Mouse (Mus musculus) erythroid progenitor cell, adult 5-6 weeks (primary cell): ENCODE measurements around the gene Spg7. TPM values are rescaled to one million over a fixed set of nuclear protein-coding genes. Genes with fewer than 3 reads are reported as not detected.
"Not testable (repeated sequence)": the region's sequence is repeated elsewhere in the genome, so short reads cannot be mapped to it uniquely, and the experiment has no call there.

ENCODE experiments used
- ATAC-seq: replicated peaks from 2 replicates; pipeline ENCODE4 v1.8.0; 2016; ENCODE audit warnings: moderate number of reproducible peaks, mild to moderate bottlenecking, moderate TSS enrichment, inconsistent platforms; ENCODE audit not compliant: poor library complexity, low FRiP score, severe bottlenecking
- total RNA-seq, 2 experiments: library from RNA; stranded (forward) in 1 of 2; stranded (reverse) in 1 of 2; fragments of 150-400 nt in 1 of 2; fragments of 186-747, 209-891 nt in 1 of 2; gene quantifications; 2 replicates each; pipeline versions ENCODE4 v1.2.3 to v1.2.4; 2015 to 2017; ENCODE audit warnings: low replicate concordance in 2 of 2

Gene Spg7
- total RNA-seq, 2 experiments from 2014 or later: 50.3 to 71.7 TPM

GRCm38 (mm10) chr8:123040110-123040650 is 22.6 kb upstream of the Spg7 start:
- no peak for ATAC-seq

DNA sequence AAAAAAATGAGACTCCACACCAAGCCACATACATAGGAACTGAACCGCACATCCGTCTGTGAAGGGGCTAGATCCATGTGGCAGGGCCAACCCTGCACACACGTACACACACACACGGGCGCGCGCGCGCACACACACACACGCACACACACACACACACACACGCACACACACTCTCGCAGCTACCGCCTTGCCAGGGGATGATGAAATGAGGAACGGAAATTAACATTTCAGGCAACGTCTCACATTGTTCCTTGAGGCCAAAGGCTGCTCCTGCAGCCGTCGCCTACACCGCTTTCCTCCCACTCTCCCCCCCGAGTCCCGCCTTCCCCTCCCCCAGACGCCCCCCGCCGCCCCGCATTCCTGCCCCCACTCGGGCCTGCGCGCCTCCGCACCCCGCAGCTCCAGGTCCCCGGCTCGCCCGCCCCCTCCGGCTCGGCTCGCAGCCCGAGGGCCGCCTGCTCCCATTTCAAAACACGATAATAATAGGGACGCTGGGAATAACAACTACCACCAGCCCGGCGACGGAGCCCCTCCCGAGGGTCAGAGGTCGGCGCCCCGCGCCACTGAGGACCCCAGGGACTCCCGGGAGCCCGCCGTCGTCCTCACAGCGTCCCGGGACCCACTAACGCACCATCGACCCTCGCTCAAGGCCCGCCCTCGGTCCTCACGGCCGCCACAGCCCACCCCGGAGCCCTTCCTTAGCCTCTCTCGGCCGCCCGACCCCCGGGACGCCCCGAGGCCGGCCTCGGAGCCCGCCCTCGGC is 21.6 kb upstream of the Spg7 start:
- no peak for ATAC-seq

DNA sequence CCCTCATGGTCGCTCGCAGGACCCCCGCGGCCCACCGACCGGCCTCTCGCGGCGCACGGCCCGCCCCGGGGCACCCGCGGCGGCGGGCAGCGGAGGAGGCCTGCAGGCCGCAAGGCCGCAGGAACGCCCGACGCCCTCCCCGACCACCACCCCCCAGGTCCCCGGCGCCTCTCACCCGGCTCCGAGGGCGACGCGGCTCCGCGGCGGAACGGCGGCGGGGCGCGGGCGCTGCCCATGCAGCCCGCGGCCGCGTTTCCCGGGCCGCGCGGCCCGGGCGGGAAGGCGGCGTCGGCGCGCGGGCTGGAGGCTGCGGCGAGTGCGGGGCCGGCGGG is 21.0 kb upstream of the Spg7 start:
- no peak for ATAC-seq

GRCm38 (mm10) chr8:123042158-123042973 is 20.4 kb upstream of the Spg7 start, which contains the start of gene Ankrd11:
Gene Ankrd11, minus strand, starts transcription at chr8:123042277.
- peak; percentile 93 for ATAC-seq

- no peak for ATAC-seq
Observed at GRCm38 (mm10) chr8:123042974-123043625, 19.6 kb upstream of the Spg7 start.

DNA sequence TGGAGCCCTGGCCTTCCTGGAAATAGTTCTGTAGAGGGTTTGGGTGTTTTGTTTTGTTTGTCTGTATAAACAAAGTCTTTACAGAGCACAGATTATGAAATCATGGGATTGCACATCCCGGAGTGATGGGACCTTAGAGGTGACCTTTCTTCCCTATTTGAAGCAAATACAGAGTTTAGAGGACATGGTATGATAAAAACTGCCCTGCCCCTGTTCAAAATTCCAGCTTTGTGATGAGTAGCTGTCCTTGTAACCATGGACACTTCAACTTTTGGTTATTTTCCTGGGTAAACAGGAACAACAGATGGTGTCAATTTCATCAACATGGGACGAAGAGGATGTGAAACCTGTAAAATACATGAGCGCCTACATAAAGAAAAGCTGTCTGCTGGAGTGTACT is 18.8 kb upstream of the Spg7 start:
- ATAC-seq: no peak

GRCm38 (mm10) chr8:123044743-123045425 is 17.9 kb upstream of the Spg7 start:
- not testable (repeated sequence) for ATAC-seq

DNA sequence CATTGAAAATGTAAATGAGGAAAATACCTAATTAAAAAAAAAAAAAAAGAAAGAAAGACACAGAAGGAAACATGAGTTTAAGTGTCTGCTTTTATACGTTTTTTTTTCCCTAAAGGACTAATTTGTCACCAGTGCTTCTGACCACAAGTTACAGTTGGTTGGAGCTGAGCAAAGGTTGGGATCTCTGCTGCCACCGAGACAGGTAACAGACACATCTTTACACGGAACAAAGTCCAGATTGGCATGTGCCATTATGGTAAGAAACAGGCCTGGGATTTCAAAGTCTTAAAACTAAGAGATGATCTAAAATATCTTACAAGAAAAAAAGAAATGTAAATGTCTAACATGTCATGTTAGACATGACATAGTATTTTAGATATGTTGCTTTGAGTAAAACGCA is 16.0 kb upstream of the Spg7 start:
- ATAC-seq: no peak

GRCm38 (mm10) chr8:123047827-123048226 is 14.9 kb upstream of the Spg7 start:
- ATAC-seq: no peak

- no peak for ATAC-seq
Observed at GRCm38 (mm10) chr8:123048402-123048801, 14.3 kb upstream of the Spg7 start.

GRCm38 (mm10) chr8:123051458-123051857 is 11.3 kb upstream of the Spg7 start:
- no peak for ATAC-seq

- no peak for ATAC-seq
Observed at GRCm38 (mm10) chr8:123064072-123064471, 1.3 kb downstream of the Spg7 start.

GRCm38 (mm10) chr8:123064809-123065213 is 2.1 kb downstream of the Spg7 start:
- ATAC-seq: peak; percentile 53

- ATAC-seq: peak; percentile 91
Observed at GRCm38 (mm10) chr8:123065214-123066100, 2.7 kb downstream of the Spg7 start.

GRCm38 (mm10) chr8:123066101-123066683 is 3.5 kb downstream of the Spg7 start:
- ATAC-seq: peak; percentile 47

DNA sequence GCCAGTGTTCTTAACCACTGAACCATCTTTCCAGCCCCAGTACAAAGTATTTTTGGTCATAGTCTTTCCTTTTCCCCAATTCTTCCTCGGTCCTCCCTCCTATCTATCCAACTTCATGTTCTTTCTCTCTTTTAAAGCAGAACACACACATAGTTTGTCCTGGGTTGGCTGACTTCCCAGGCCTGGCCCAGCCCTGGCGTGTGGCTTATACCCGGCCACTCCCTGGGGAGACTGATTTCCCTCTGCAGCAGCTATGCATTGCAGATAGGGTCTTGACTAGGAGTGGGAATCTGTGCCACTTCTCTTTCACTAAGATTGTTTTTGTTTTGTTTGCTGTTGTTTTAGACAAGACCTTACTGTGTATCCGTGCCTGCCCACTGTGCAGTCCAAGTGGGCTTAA is 8.4 kb downstream of the Spg7 start:
- no peak for ATAC-seq

DNA sequence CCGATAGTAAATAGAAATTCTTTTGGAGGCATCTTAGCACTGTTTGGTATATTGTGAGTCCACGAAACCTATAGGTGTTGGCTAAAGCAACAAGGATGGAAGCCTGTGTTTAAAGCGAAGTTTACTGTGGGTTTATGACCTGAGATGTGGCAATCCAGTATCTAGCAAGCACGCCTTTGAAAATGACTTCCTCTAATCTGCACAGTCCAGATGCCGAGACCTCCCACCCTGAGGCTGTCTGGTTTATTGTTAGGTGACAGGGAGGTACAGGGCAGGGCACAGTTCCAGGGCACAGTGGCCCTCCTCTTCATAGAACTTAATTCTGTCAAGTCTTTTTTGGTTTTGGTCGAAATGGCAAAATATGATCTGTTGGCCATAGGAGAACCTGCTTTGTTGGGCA is 14.5 kb downstream of the Spg7 start:
- ATAC-seq: no peak

- ATAC-seq: no peak
Observed at GRCm38 (mm10) chr8:123082993-123083392, 20.3 kb downstream of the Spg7 start.

- no peak for ATAC-seq
Observed at GRCm38 (mm10) chr8:123083610-123084009, 20.9 kb downstream of the Spg7 start.
